Mouse (Mus musculus) brain, embryonic 14.5 days (tissue): Measurements from ENCODE around the gene Osmr. TPM values are rescaled to one million over a fixed set of nuclear protein-coding genes. Genes with fewer than 3 reads are reported as not detected.
A peak's percentile ranks its signal among the peaks of the same experiment; 100 is the strongest.
"Not testable (repeated sequence)": the region's sequence is repeated elsewhere in the genome, so short reads cannot be mapped to it uniquely, and the experiment has no call there.

Experiments used
- DNase-seq: peaks from one replicate; pipeline ENCODE4 v3.0.0-alpha.2; 2011; ENCODE audit warnings: low read depth
- CTCF ChIP-seq: fragments of 200-500 bp; IDR thresholded peaks from 2 replicates; pipeline ENCODE4 v1.5.1; 2012; ENCODE audit warnings: inconsistent platforms, mild to moderate bottlenecking, moderate library complexity, borderline replicate concordance; ENCODE audit not compliant: insufficient read depth, insufficient read length; ENCODE audit errors: extremely low read depth
- POLR2A ChIP-seq: fragments of 200-500 bp; IDR thresholded peaks from 2 replicates; pipeline ENCODE4 v1.6.1; 2012; ENCODE audit warnings: mild to moderate bottlenecking, inconsistent platforms, borderline replicate concordance; ENCODE audit not compliant: poor library complexity, insufficient read depth, insufficient read length, severe bottlenecking; ENCODE audit errors: extremely low read depth
- polyA plus RNA-seq: library from polyadenylated mRNA; depleted of rRNA; stranded (reverse); fragments of >200 nt; gene quantifications from 2 replicates; pipeline ENCODE4 v1.2.3, GENCODE M21; 2012; rRNA removed

Gene Osmr
- polyA plus RNA-seq, 1 experiment = 2.1 TPM

GRCm38 (mm10) chr15:6849851-6850250 lies 24.9 kb downstream of the Osmr start:
- DNase-seq = no peak
- TF ChIP-seq CTCF = no peak
- no peak for TF ChIP-seq POLR2A

GRCm38 (mm10) chr15:6840199-6840598 lies 34.6 kb downstream of the Osmr start:
- peak; percentile 48 for DNase-seq
- peak; percentile 43; the same call in 1 of the 2 replicates for TF ChIP-seq CTCF
- TF ChIP-seq POLR2A = no peak

GRCm38 (mm10) chr15:6815807-6816206 lies 59.0 kb downstream of the Osmr start:
- DNase-seq = no peak
- no peak for TF ChIP-seq POLR2A
- no peak for TF ChIP-seq CTCF

- DNase-seq = not testable (repeated sequence)
Observed at GRCm38 (mm10) chr15:6801212-6801611, 73.6 kb downstream of the Osmr start.

GRCm38 (mm10) chr15:6792846-6793245 lies 81.9 kb downstream of the Osmr start:
- DNase-seq = no peak
- TF ChIP-seq POLR2A (no peak), CTCF (no peak)

GRCm38 (mm10) chr15:6791648-6792047 lies 83.1 kb downstream of the Osmr start:
- TF ChIP-seq CTCF = no peak
- DNase-seq = no peak

GRCm38 (mm10) chr15:6790011-6790410 lies 84.8 kb downstream of the Osmr start:
- no peak for DNase-seq
- TF ChIP-seq POLR2A (no peak), CTCF (no peak)

- TF ChIP-seq CTCF (no peak), POLR2A (no peak)
- no peak for DNase-seq
Observed at GRCm38 (mm10) chr15:6787236-6787635, 87.5 kb downstream of the Osmr start.

GRCm38 (mm10) chr15:6786212-6786611 lies 88.6 kb downstream of the Osmr start:
- no peak for DNase-seq
- no peak for TF ChIP-seq CTCF
- TF ChIP-seq POLR2A = no peak

GRCm38 (mm10) chr15:6772265-6772664 lies 102.5 kb downstream of the Osmr start:
- TF ChIP-seq CTCF (no peak), POLR2A (no peak)
- DNase-seq = no peak

Other genes starting within 250 kb of the Osmr start
- 16.8 and 20.3 TPM in 2 replicates for gene Rictor, start 166.6 kb downstream of the Osmr start, polyA plus RNA-seq
- gene Lifr, start 215.6 kb upstream of the Osmr start, polyA plus RNA-seq = 3.1 and 11.8 TPM in 2 replicates